Comparison of ENCODE assay signal across 8 mouse cellular contexts in genomic region chr2:135742954-135743700, GRCm38 (mm10).
A peak's percentile ranks its signal among the peaks of the same experiment; 100 is the strongest.
DNase-seq lines count a peak whose midpoint lies in the region; ATAC-seq lines count a peak whose summit lies in the region.

No protein-coding gene starts in this region.

- H3K4me1 ChIP-seq in midbrain, embryonic 11.5 days (ENCODE audit: control insufficient read depth, insufficient read depth, low read length), result peaks cover 3% of the 10 kb centered on the region; the same call in 1 of the 2 replicates
- peaks cover 8% of the 10 kb centered on the region for H3K4me1 ChIP-seq in midbrain, embryonic 10.5 days
- H3K4me1 ChIP-seq in forebrain, embryonic 12.5 days, result peaks cover 20% of the 10 kb centered on the region
- H3K4me1 ChIP-seq in hindbrain, embryonic 11.5 days (replicated peaks; ENCODE audit: control insufficient read depth, insufficient read depth, low read length), result no peaks in the 10 kb centered on the region
- H3K4me1 ChIP-seq in neural tube, embryonic 15.5 days, result 0 out of 2 replicates have a peak, but pooled peaks cover 6% of the 10 kb centered on the region

- H3K27ac ChIP-seq in midbrain, embryonic 11.5 days (ENCODE audit: low read depth, low read length), result no peak overlapping the region
- no peak overlapping the region for H3K27ac ChIP-seq in midbrain, embryonic 10.5 days (replicated peaks)
- H3K27ac ChIP-seq in forebrain, embryonic 12.5 days, result peak overlapping the region; percentile 69
- peak overlapping the region; percentile 42; the same call in 1 of the 2 replicates for H3K27ac ChIP-seq in hindbrain, embryonic 11.5 days (ENCODE audit: low read depth, low read length)
- 0 out of 2 replicates have a peak overlapping the region, but pooled peaks have one; percentile 4 for H3K27ac ChIP-seq in neural tube, embryonic 15.5 days (replicated peaks)

- peak; percentile 41; the same call in 1 of the 2 replicates for ATAC-seq in midbrain, embryonic 11.5 days (ENCODE audit: low FRiP score)
- peak; percentile 57; the same call in 1 of the 2 replicates for ATAC-seq in forebrain, embryonic 12.5 days (ENCODE audit: low FRiP score)
- ATAC-seq in hindbrain, embryonic 11.5 days (ENCODE audit: low FRiP score), result peak; percentile 61; the same call in 1 of the 2 replicates
- no peak for ATAC-seq in neural tube, embryonic 15.5 days (ENCODE audit: low FRiP score)

- no peak overlapping the region for H3K4me2 ChIP-seq in midbrain, embryonic 11.5 days
- H3K4me2 ChIP-seq in forebrain, embryonic 12.5 days, result no peak overlapping the region
- no peak overlapping the region for H3K4me2 ChIP-seq in hindbrain, embryonic 11.5 days (replicated peaks; ENCODE audit: low read depth, low read length)
- H3K4me2 ChIP-seq in neural tube, embryonic 15.5 days, result no peak overlapping the region

- H3K27me3 ChIP-seq in midbrain, embryonic 11.5 days (ENCODE audit: control insufficient read depth, insufficient read depth, low read length), result no peaks in the 10 kb centered on the region
- H3K27me3 ChIP-seq in midbrain, embryonic 10.5 days (ENCODE audit: low read depth, poor library complexity, severe bottlenecking), result no peaks in the 10 kb centered on the region
- H3K27me3 ChIP-seq in forebrain, embryonic 12.5 days, result no peaks in the 10 kb centered on the region
- no peaks in the 10 kb centered on the region for H3K27me3 ChIP-seq in hindbrain, embryonic 11.5 days (ENCODE audit: control insufficient read depth, insufficient read depth, low read length)
- no peaks in the 10 kb centered on the region for H3K27me3 ChIP-seq in neural tube, embryonic 15.5 days (replicated peaks)

- H3K36me3 ChIP-seq in midbrain, embryonic 11.5 days (ENCODE audit: control insufficient read depth, insufficient read depth, low read length), result no peaks in the 10 kb centered on the region
- peaks cover 3% of the 10 kb centered on the region; the same call in 1 of the 2 replicates for H3K36me3 ChIP-seq in midbrain, embryonic 10.5 days
- no peaks in the 10 kb centered on the region for H3K36me3 ChIP-seq in forebrain, embryonic 12.5 days (replicated peaks)
- H3K36me3 ChIP-seq in hindbrain, embryonic 11.5 days (ENCODE audit: control insufficient read depth, insufficient read depth, low read length), result no peaks in the 10 kb centered on the region
- H3K36me3 ChIP-seq in neural tube, embryonic 15.5 days, result no peaks in the 10 kb centered on the region

- no peak overlapping the region for H3K9ac ChIP-seq in midbrain, embryonic 11.5 days (ENCODE audit: low read length)
- no peak overlapping the region; the same call in 1 of the 2 replicates for H3K9ac ChIP-seq in forebrain, embryonic 12.5 days
- H3K9ac ChIP-seq in hindbrain, embryonic 11.5 days (ENCODE audit: low read depth, low read length), result no peak overlapping the region
- H3K9ac ChIP-seq in neural tube, embryonic 15.5 days (replicated peaks), result no peak overlapping the region

- H3K4me3 ChIP-seq in midbrain, embryonic 11.5 days (ENCODE audit: low read depth, low read length), result no peak overlapping the region
- H3K4me3 ChIP-seq in midbrain, embryonic 10.5 days, result no peak overlapping the region
- H3K4me3 ChIP-seq in forebrain, embryonic 12.5 days (replicated peaks), result no peak overlapping the region
- H3K4me3 ChIP-seq in hindbrain, embryonic 11.5 days (ENCODE audit: low read depth, low read length), result no peak overlapping the region
- H3K4me3 ChIP-seq in neural tube, embryonic 15.5 days (replicated peaks), result no peak overlapping the region

- H3K9me3 ChIP-seq in midbrain, embryonic 11.5 days (ENCODE audit: control insufficient read depth, low read length), result no peaks in the 10 kb centered on the region
- H3K9me3 ChIP-seq in midbrain, embryonic 10.5 days (replicated peaks), result no peaks in the 10 kb centered on the region
- no peaks in the 10 kb centered on the region for H3K9me3 ChIP-seq in forebrain, embryonic 12.5 days
- H3K9me3 ChIP-seq in hindbrain, embryonic 11.5 days (ENCODE audit: control insufficient read depth, low read length), result no peaks in the 10 kb centered on the region
- H3K9me3 ChIP-seq in neural tube, embryonic 15.5 days (replicated peaks), result no peaks in the 10 kb centered on the region

- no peak for DNase-seq in midbrain, embryonic 11.5 days (ENCODE audit: low spot score, missing footprints)
- DNase-seq in midbrain, embryonic 10.5 days (ENCODE audit: low spot score), result no peak
- DNase-seq in hindbrain, embryonic 11.5 days (ENCODE audit: low spot score), result peak; percentile 33
- no peak for DNase-seq in thymus, postnatal 36 days
- DNase-seq in left cerebral cortex, postnatal 10 days (ENCODE audit: extremely low spot score in 1 of 2, low spot score in 2 of 2), result no peak
- DNase-seq in urinary bladder, postnatal 36 days (ENCODE audit: low spot score in 2 of 2), result no peak

- 68% methylated on average over 10 of the region's 10 CpGs for WGBS in midbrain, embryonic 11.5 days
- 76% methylated on average over 10 of the region's 10 CpGs for WGBS in midbrain, embryonic 10.5 days
- WGBS in forebrain, embryonic 12.5 days, result 47% methylated on average over 10 of the region's 10 CpGs
- WGBS in hindbrain, embryonic 11.5 days, result 62% methylated on average over 10 of the region's 10 CpGs
- WGBS in neural tube, embryonic 15.5 days, result 53% methylated on average over 10 of the region's 10 CpGs

- intact Hi-C loops in left cerebral cortex, postnatal 10 days (cut with DNase I), result no loop called here

Comparison
In these comparisons a context has a peak if more than half of its experiments do, and no peak if none do; other contexts are left out.
1. H3K27ac ChIP-seq: peak in forebrain, embryonic 12.5 days (single experiment), hindbrain, embryonic 11.5 days (single experiment) and neural tube, embryonic 15.5 days (single experiment); none in midbrain, embryonic 11.5 days (single experiment) and midbrain, embryonic 10.5 days (single experiment).